Mouse (Mus musculus) left cerebral cortex, postnatal 36 days (tissue): ENCODE results near the gene Rab26. TPM values are rescaled to one million over a fixed set of nuclear protein-coding genes. Genes with fewer than 3 reads are reported as not detected.

Experiments used
- DNase-seq, 2 experiments: peaks; one replicate each; pipeline ENCODE4 v3.0.0; 2021 to 2022; ENCODE audit warnings: low spot score in 2 of 2, mixed read lengths in 1 of 2
- intact Hi-C: fragments of 180-260 bp; cut with DNase I; formaldehyde crosslinking; loops from one replicate; pipeline ENCODE4 v1.15.1; 2025
- total RNA-seq, 2 experiments: library from RNA; stranded (reverse); gene quantifications; 2 replicates each; pipeline ENCODE4 v1.2.3; 2021

Rab26 gene
- total RNA-seq, 2 experiments from 2014 or later = 51.0 to 51.3 TPM

- peak; percentile 97 to 99 for DNase-seq
- intact Hi-C loops = loop anchor here (2.0 to 5.0 kb wide), 3 partner anchors 15 to 117 kb away; partner anchors contain the start of genes Nthl1, Rab26, Tsc2 and Zfp598
Measured at GRCm38 (mm10) chr17:24549618-24550415, 15.8 kb upstream of the Rab26 start, which contains the start of gene Pkd1. Pkd1 (plus strand) TSS chr17:24549834.

DNA sequence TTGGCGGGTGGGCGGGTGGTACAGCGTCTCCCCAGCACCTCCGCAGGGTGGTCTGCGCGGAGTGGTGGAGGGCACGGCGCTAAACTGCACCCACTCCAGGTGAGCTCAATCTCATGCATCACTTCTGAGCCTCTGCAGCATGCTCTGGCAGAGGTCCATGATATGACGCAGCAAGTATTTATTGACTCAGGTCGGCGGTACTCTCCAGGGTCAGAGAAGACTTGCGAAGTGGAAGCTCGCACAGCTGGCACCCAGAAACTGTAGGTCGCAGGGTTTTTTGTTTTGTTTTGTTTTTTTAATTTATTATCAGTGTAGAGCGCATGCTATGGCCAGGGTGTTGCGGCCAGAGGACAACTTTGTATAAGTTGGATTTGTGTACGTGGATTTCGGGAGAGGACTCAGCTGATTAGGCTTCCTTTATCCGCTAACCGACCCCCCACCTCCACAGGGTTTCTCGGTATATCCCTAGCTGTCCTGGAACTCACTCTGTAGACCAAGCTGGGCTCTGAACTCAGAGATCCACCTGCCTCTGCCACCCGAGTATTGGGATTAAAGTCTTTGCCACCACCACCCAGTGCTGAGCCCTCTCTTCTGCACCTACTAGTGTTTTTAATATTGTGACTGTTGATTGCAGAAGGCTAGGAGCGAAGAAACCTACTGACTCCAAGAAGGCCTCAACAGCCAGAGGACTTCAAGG, 15.1 kb upstream of the Rab26 start:
- DNase-seq = peak; percentile 64 to 71
- intact Hi-C loops = loop anchor here (5.0 kb wide), 2 partner anchors 83 to 118 kb away; partner anchors contain the start of genes Nthl1, Tsc2 and Zfp598

DNA sequence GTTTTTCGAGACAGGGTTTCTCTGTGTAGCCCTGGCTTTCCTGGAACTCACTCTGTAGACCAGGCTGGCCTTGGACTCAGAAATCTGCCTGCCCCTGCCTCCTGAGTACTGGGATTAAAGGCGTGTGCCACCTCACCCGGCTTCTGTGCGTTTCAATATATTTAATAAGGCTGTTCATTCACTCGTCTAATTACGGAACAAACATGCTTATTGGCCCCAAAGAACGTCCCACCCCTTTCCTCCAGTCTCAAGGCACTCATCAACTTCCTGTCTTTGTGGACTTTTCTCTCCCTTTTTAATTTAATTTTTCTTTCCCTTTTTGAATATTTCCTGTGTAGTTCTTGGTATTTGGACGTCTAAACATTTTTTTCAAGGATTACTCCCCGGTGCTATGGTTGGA, 14.4 kb upstream of the Rab26 start:
- intact Hi-C loops = loop anchor here (5.0 kb wide), 2 partner anchors 84 to 119 kb away; partner anchors contain the start of genes Nthl1, Tsc2 and Zfp598

GRCm38 (mm10) chr17:24546234-24546633, 12.2 kb upstream of the Rab26 start:
- no peak for DNase-seq
- intact Hi-C loops = loop anchor here (5.0 kb wide), 2 partner anchors 86 to 121 kb away; partner anchors contain the start of genes Nthl1, Tsc2 and Zfp598

More for the DNA sequence above, 14.4 kb upstream of the Rab26 start:
- DNase-seq = no peak

GRCm38 (mm10) chr17:24545247-24545646, 11.2 kb upstream of the Rab26 start:
- DNase-seq = no peak
- intact Hi-C loops = loop anchor here (5.0 kb wide), 2 partner anchors 87 to 122 kb away; partner anchors contain the start of genes Nthl1, Tsc2 and Zfp598

DNA sequence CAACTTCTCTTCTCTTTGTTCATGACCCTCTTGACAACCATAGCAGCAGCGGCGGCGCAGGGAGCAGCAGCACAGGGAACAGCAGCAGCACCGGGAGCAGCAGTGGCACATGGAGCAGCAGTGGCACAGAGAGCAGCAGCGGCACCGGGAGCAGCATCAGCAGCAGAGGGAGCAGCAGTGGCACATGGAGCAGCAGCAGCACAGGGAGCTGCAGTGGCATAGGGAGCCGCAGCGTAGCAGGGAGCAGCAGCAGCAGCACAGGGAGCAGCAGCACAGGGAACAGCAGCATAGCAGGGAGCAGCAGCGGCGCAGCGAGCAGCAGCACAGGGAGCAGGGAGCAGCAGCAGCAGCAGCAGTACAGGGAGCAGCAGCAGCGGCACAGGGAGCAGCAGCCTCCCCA, 10.6 kb upstream of the Rab26 start:
- intact Hi-C loops = loop anchor here (5.0 kb wide), 2 partner anchors 88 to 123 kb away; partner anchors contain the start of genes Nthl1, Tsc2 and Zfp598
- no peak for DNase-seq

- DNase-seq = no peak
- intact Hi-C loops = no loop called here
Measured at GRCm38 (mm10) chr17:24540375-24540774, 6.4 kb upstream of the Rab26 start.

- peak in 1 of 2 experiments; percentile 45 for DNase-seq
Measured at GRCm38 (mm10) chr17:24538950-24539349, 4.9 kb upstream of the Rab26 start.

GRCm38 (mm10) chr17:24537536-24537935, 3.5 kb upstream of the Rab26 start:
- intact Hi-C loops = loop anchor here (5.0 kb wide), 1 partner anchor 115 kb away; the partner anchor contains the start of gene Slc9a3r2

More at GRCm38 (mm10) chr17:24538950-24539349, 4.9 kb upstream of the Rab26 start:
- intact Hi-C loops = loop anchor here (5.0 kb wide), 1 partner anchor 113 kb away; the partner anchor contains the start of gene Slc9a3r2

GRCm38 (mm10) chr17:24535300-24535699, 1.3 kb upstream of the Rab26 start:
- peak in 1 of 2 experiments; percentile 38 for DNase-seq
- intact Hi-C loops = loop anchor here (2.0 to 5.0 kb wide), 2 partner anchors 16 to 117 kb away; partner anchors contain the start of gene Slc9a3r2

More at GRCm38 (mm10) chr17:24537536-24537935, 3.5 kb upstream of the Rab26 start:
- peak in 1 of 2 experiments; percentile 30 for DNase-seq

GRCm38 (mm10) chr17:24533099-24533992, 664 bp downstream of the Rab26 start:
- intact Hi-C loops = no loop called here
- DNase-seq = peak; percentile 81 to 87

DNA sequence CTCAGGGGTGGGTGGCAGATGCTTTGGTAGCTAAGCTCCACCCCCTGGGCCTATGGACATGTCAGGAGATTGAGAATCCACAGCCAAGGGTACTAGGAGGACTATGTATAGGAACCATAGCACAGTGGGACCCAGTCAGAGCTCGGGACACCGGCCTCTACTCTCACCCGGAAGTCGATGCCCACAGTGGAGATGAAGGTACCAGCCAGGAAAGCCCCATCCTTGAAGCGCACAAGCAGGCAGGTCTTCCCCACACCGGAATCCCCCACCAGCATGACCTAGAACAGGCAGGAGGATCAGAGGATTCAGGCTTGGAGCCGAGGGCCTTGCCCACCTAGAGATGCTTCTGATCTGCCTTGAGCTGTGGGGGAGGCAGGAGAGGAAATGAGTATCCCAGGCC, 2.0 kb downstream of the Rab26 start:
- intact Hi-C loops = no loop called here
- DNase-seq = peak in 1 of 2 experiments; percentile 10

DNA sequence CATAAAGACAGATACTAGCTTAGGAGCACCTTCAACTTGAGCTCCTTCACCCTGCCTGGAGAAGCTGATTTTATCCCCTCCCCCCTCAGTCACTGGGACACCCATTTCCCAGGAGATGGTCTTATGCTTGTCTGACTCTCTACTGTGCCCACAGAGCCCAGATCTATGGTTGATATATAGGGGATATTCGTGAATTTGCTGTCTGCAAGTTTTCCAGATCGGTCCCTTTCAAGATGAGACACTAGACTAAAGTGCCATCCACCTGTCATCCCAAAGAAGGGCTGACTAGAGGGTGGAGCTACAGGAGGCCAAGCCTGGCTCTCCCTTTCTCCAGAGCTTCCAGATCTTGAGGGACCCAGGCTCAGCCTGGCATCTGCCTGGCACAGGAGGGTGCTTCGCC, 2.9 kb downstream of the Rab26 start:
- DNase-seq = no peak

DNA sequence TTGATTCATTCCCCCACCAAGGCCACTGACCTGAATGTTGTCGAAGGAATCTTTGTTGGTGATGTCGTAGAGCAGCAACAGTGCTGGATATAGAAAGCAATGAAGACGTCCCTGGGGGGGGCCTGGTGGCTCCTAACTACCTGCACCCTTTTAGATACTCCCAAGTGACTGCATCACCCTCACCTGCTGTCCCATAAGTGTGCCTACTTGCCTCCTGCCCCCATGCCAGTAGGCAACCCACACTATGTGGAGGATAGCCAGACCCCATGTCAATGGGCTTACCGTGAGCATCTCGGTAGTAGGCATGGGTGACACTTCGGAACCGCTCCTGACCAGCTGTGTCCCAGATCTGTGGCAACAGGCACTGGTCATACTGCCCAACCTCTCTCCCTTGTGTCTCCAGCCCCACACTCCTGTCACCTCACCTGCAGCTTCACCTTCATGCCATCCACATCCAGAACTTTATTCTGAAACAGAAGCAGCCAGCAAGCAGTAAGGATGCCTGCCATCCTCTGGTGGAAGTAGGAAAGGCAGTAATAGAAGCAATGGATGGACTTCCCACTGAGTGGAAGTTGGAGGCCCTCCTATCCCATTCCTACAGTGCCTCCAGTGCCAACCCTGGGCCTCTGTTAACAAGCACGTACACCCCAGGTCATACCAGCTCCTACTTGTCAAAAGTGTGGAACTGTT, 3.5 kb downstream of the Rab26 start:
- DNase-seq = peak in 1 of 2 experiments; percentile 14
- intact Hi-C loops = no loop called here

More for the DNA sequence above, 2.9 kb downstream of the Rab26 start:
- intact Hi-C loops = no loop called here

DNA sequence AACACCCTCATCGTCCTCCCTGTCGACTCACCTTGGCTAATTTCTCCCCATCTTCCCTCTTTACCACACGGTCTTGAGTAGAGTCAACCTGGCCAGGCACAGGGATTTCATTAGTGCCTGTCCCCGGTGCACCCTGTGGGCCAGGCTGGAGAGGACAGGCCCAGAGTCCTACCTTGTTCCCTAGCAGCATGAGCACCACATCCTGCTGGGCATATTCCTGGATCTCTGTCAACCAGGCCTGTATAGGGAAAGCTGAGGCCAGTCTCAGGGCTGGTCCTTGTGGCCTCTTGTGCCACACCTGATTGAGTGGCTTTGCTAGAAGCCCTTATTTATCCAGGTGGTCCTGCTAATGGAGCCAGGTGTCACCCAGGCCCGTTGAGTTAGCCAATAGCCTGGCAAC, 4.1 kb downstream of the Rab26 start:
- intact Hi-C loops = no loop called here

GRCm38 (mm10) chr17:24529007-24529451, 5.0 kb downstream of the Rab26 start:
- peak in 1 of 2 experiments; percentile 37 for DNase-seq
- intact Hi-C loops = no loop called here

More for the DNA sequence above, 4.1 kb downstream of the Rab26 start:
- no peak for DNase-seq

GRCm38 (mm10) chr17:24528560-24528918, 5.5 kb downstream of the Rab26 start:
- no peak for DNase-seq
- intact Hi-C loops = no loop called here
